Mouse (Mus musculus) bone marrow macrophage, adult 2 months (primary cell): Measurements from ENCODE around the gene Cog4. TPM values are rescaled to one million over a fixed set of nuclear protein-coding genes. Genes with fewer than 3 reads are reported as not detected.
"Not testable (repeated sequence)": the region's sequence is repeated elsewhere in the genome, so short reads cannot be mapped to it uniquely, and the experiment has no call there.

Experiments
- H3K27ac ChIP-seq: 2 replicates; pipeline ENCODE4 v1.5.1; 2012; ENCODE audit warnings: low read depth, low read length; ENCODE audit not compliant: insufficient read depth
- H3K4me1 ChIP-seq: 2 replicates; pipeline ENCODE4 v1.6.1; 2012; ENCODE audit warnings: low read length; ENCODE audit not compliant: control insufficient read depth, insufficient read depth
- H3K4me3 ChIP-seq: 2 replicates; pipeline ENCODE4 v1.5.1; 2012; ENCODE audit warnings: mild to moderate bottlenecking, low read length, moderate library complexity; ENCODE audit not compliant: insufficient read depth
- CTCF ChIP-seq: IDR thresholded peaks from 2 replicates; pipeline ENCODE4 v1.5.1; 2012; ENCODE audit warnings: low read depth, mild to moderate bottlenecking, low read length, moderate library complexity
- POLR2A ChIP-seq: IDR thresholded peaks from 2 replicates; pipeline ENCODE4 v1.6.1; 2012; ENCODE audit warnings: mild to moderate bottlenecking, low read depth, low read length, borderline replicate concordance
- polyA plus RNA-seq: library from polyadenylated mRNA; stranded (reverse); fragments of >200 nt; gene quantifications from 2 replicates; pipeline ENCODE4 v1.2.4, GENCODE M21; 2012; ENCODE audit not compliant: missing spikeins, insufficient read depth, insufficient read length

Gene Cog4
- polyA plus RNA-seq, 1 experiment, result 33.5 TPM

- Histone ChIP-seq H3K4me1 (no peaks in the 10 kb centered on the region), H3K4me3 (no peak overlapping the region), H3K27ac (no peak overlapping the region)
- TF ChIP-seq CTCF, result no peak
- no peak for TF ChIP-seq POLR2A
These were observed 10.5 kb downstream of the Cog4 start for GRCm38 (mm10) chr8:110856760-110857461.

GRCm38 (mm10) chr8:110859651-110860501 is 13.5 kb downstream of the Cog4 start:
- H3K4me1 ChIP-seq, result no peaks in the 10 kb centered on the region
- TF ChIP-seq POLR2A, result no peak
- TF ChIP-seq CTCF, result no peak
- H3K4me3 ChIP-seq, result no peak overlapping the region
- H3K27ac ChIP-seq, result no peak overlapping the region

- not testable (repeated sequence) for H3K4me1 ChIP-seq, H3K27ac ChIP-seq, H3K4me3 ChIP-seq
These were observed 15.1 kb downstream of the Cog4 start for GRCm38 (mm10) chr8:110861347-110862025.

GRCm38 (mm10) chr8:110870501-110870900 is 24.1 kb downstream of the Cog4 start:
- H3K27ac ChIP-seq, result no peak overlapping the region
- TF ChIP-seq POLR2A (no peak), CTCF (no peak)
- no peaks in the 10 kb centered on the region for H3K4me1 ChIP-seq
- no peak overlapping the region for H3K4me3 ChIP-seq

- no peak overlapping the region for H3K27ac ChIP-seq
- TF ChIP-seq POLR2A (no peak), CTCF (no peak)
- no peak overlapping the region for H3K4me3 ChIP-seq
- no peaks in the 10 kb centered on the region for H3K4me1 ChIP-seq
These were observed 31.5 kb downstream of the Cog4 start for GRCm38 (mm10) chr8:110877862-110878261.

- no peak for TF ChIP-seq CTCF
- TF ChIP-seq POLR2A, result no peak
- Histone ChIP-seq H3K4me3 (no peak overlapping the region), H3K4me1 (no peaks in the 10 kb centered on the region), H3K27ac (no peak overlapping the region)
These were observed 35.4 kb downstream of the Cog4 start for GRCm38 (mm10) chr8:110881741-110882310.

- no peak overlapping the region for H3K4me3 ChIP-seq
- TF ChIP-seq POLR2A (no peak), CTCF (no peak)
- no peak overlapping the region for H3K27ac ChIP-seq
- H3K4me1 ChIP-seq, result no peaks in the 10 kb centered on the region
These were observed 37.4 kb downstream of the Cog4 start for GRCm38 (mm10) chr8:110883824-110884223.

- no peak overlapping the region for H3K27ac ChIP-seq
- TF ChIP-seq POLR2A, result no peak
- TF ChIP-seq CTCF, result no peak
- H3K4me3 ChIP-seq, result no peak overlapping the region
- no peaks in the 10 kb centered on the region for H3K4me1 ChIP-seq
These were observed 40.2 kb downstream of the Cog4 start for GRCm38 (mm10) chr8:110886634-110887033.

GRCm38 (mm10) chr8:110887551-110887950 is 41.2 kb downstream of the Cog4 start:
- TF ChIP-seq POLR2A (no peak), CTCF (no peak)
- Histone ChIP-seq H3K4me3 (no peak overlapping the region), H3K4me1 (no peaks in the 10 kb centered on the region), H3K27ac (no peak overlapping the region)

GRCm38 (mm10) chr8:110888441-110888840 is 42.0 kb downstream of the Cog4 start:
- TF ChIP-seq POLR2A (no peak), CTCF (no peak)
- H3K4me1 ChIP-seq, result no peaks in the 10 kb centered on the region
- H3K4me3 ChIP-seq, result no peak overlapping the region
- no peak overlapping the region for H3K27ac ChIP-seq
